Mouse (Mus musculus) CH12.LX (cell line): ENCODE results near the gene Prkn. TPM values are rescaled to one million over a fixed set of nuclear protein-coding genes. Genes with fewer than 3 reads are reported as not detected.

ENCODE experiments used
- DNase-seq: peaks from one replicate; pipeline ENCODE4 v3.0.0-alpha.2; 2013; ENCODE audit errors: extremely low read depth
- H3K27ac ChIP-seq: 2 replicates; pipeline ENCODE4 v1.5.1; 2012; ENCODE audit warnings: low read depth, mild to moderate bottlenecking, control low read depth, moderate library complexity; ENCODE audit not compliant: insufficient read depth
- H3K27me3 ChIP-seq: replicated peaks from 2 replicates; pipeline ENCODE3; 2012; ENCODE audit warnings: inconsistent platforms
- H3K36me3 ChIP-seq, 2 experiments: replicated peaks in 1 of 2; 2 replicates each; pipeline versions ENCODE3 to v1.6.1; 2012; ENCODE audit warnings: inconsistent platforms in 1 of 2, low read length in 1 of 2, mild to moderate bottlenecking in 1 of 2, mixed read lengths in 1 of 2, moderate library complexity in 1 of 2; ENCODE audit not compliant: control insufficient read depth in 1 of 2, insufficient read depth in 1 of 2
- H3K4me1 ChIP-seq, 2 experiments: 2 replicates each; pipeline ENCODE4 v1.6.1; 2012; ENCODE audit warnings: inconsistent platforms in 1 of 2, moderate library complexity in 1 of 2; ENCODE audit not compliant: insufficient read depth in 2 of 2, control insufficient read depth in 1 of 2
- H3K4me2 ChIP-seq: 2 replicates; pipeline ENCODE4 v1.6.1; 2012; ENCODE audit warnings: low read depth, mild to moderate bottlenecking, control low read depth; ENCODE audit not compliant: poor library complexity, insufficient read depth, severe bottlenecking
- H3K4me3 ChIP-seq, 3 experiments: fragments of 150-350 bp in 1 of 3; sonication (generic) in 1 of 3; replicated peaks in 1 of 3; 2 replicates each; pipeline versions ENCODE3 to v1.5.1; 2011 to 2012; ENCODE audit warnings: low read depth in 2 of 3, low read length in 2 of 3, mild to moderate bottlenecking in 2 of 3, moderate library complexity in 2 of 3, control low read depth in 1 of 3, improper control_type of control experiment in 1 of 3, inconsistent platforms in 1 of 3, mixed read lengths in 1 of 3; ENCODE audit not compliant: poor library complexity in 1 of 3
- H3K79me2 ChIP-seq: replicated peaks from 2 replicates; pipeline ENCODE4 v1.6.1; 2012; ENCODE audit warnings: mild to moderate bottlenecking, moderate library complexity; ENCODE audit not compliant: control insufficient read depth, poor library complexity, insufficient read depth, severe bottlenecking; ENCODE audit errors: extremely low read depth
- H3K9ac ChIP-seq: 2 replicates; pipeline ENCODE4 v1.6.1; 2012; ENCODE audit warnings: low read depth, mild to moderate bottlenecking, control low read depth, moderate library complexity; ENCODE audit not compliant: insufficient read depth
- H3K9me3 ChIP-seq: replicated peaks from 2 replicates; pipeline ENCODE3; 2012; ENCODE audit warnings: low read length, inconsistent platforms, mixed read lengths
- BHLHE40 ChIP-seq: IDR thresholded peaks from 2 replicates; pipeline ENCODE4 v1.6.1; 2011; ENCODE audit warnings: mild to moderate bottlenecking, low read depth, low read length, improper control_type of control experiment
- CHD1 ChIP-seq: IDR thresholded peaks from 2 replicates; pipeline ENCODE4 v1.6.1; 2012; ENCODE audit warnings: low read depth, low read length, improper control_type of control experiment, inconsistent platforms
- CTCF ChIP-seq, 2 experiments: IDR thresholded peaks in 1 of 2; conservative IDR thresholded peaks in 1 of 2; 2 replicates each; pipeline ENCODE4 v1.5.1; 2011 to 2012; ENCODE audit warnings: low read depth in 2 of 2, low read length in 2 of 2, improper control_type of control experiment in 1 of 2, inconsistent platforms in 1 of 2, mild to moderate bottlenecking in 1 of 2, moderate library complexity in 1 of 2
- ELF1 ChIP-seq: IDR thresholded peaks from 2 replicates; pipeline ENCODE4 v1.6.1; 2014; ENCODE audit warnings: low read depth, mild to moderate bottlenecking, inconsistent platforms, low read length, improper control_type of control experiment
- ETS1 ChIP-seq: conservative IDR thresholded peaks from 2 replicates; pipeline ENCODE4 v1.6.1; 2012; ENCODE audit warnings: low read depth, mild to moderate bottlenecking, inconsistent platforms, low read length, improper control_type of control experiment, moderate library complexity
- GABPA ChIP-seq: IDR thresholded peaks from 2 replicates; pipeline ENCODE4 v1.6.1; 2012; ENCODE audit warnings: low read depth, low read length, improper control_type of control experiment, inconsistent platforms; ENCODE audit not compliant: insufficient replicate concordance
- IRF4 ChIP-seq: IDR thresholded peaks from 2 replicates; pipeline ENCODE4 v1.6.1; 2014; ENCODE audit warnings: low read depth, mild to moderate bottlenecking, inconsistent platforms, low read length, improper control_type of control experiment
- JUND ChIP-seq: conservative IDR thresholded peaks from 2 replicates; pipeline ENCODE4 v1.6.1; 2011; ENCODE audit warnings: low read depth, low read length, improper control_type of control experiment
- MAFK ChIP-seq: IDR thresholded peaks from 2 replicates; pipeline ENCODE4 v1.6.1; 2011; ENCODE audit warnings: low read length, improper control_type of control experiment; ENCODE audit not compliant: insufficient replicate concordance
- MXI1 ChIP-seq: IDR thresholded peaks from 2 replicates; pipeline ENCODE4 v1.6.1; 2011; ENCODE audit warnings: mild to moderate bottlenecking, low read depth, low read length, improper control_type of control experiment
- MYC ChIP-seq: IDR thresholded peaks from 2 replicates; pipeline ENCODE4 v1.6.1; 2011; ENCODE audit warnings: low read depth, mild to moderate bottlenecking, improper control_type of control experiment, low read length
- NELFE ChIP-seq: IDR thresholded peaks from 2 replicates; pipeline ENCODE4 v1.6.1; 2011; ENCODE audit warnings: low read depth, low read length, improper control_type of control experiment
- PAX5 ChIP-seq: IDR thresholded peaks from 2 replicates; pipeline ENCODE4 v1.6.1; 2012; ENCODE audit warnings: low read length, inconsistent platforms, mixed read lengths
- RCOR1 ChIP-seq: conservative IDR thresholded peaks from 2 replicates; pipeline ENCODE4 v1.6.1; 2012; ENCODE audit warnings: low read depth, mild to moderate bottlenecking, inconsistent platforms, low read length, improper control_type of control experiment
- SIN3A ChIP-seq: IDR thresholded peaks from 2 replicates; pipeline ENCODE4 v1.6.1; 2012; ENCODE audit warnings: low read length, improper control_type of control experiment, inconsistent platforms
- SMC3 ChIP-seq: IDR thresholded peaks from 2 replicates; pipeline ENCODE4 v1.6.1; 2011; ENCODE audit warnings: low read depth, low read length, improper control_type of control experiment
- UBTF ChIP-seq: IDR thresholded peaks from 2 replicates; pipeline ENCODE4 v1.6.1; 2012; ENCODE audit warnings: low read depth, mild to moderate bottlenecking, inconsistent platforms, low read length, improper control_type of control experiment, moderate library complexity
- USF1 ChIP-seq: IDR thresholded peaks from 2 replicates; pipeline ENCODE4 v1.6.1; 2014; ENCODE audit warnings: low read depth, mild to moderate bottlenecking, inconsistent platforms, low read length, improper control_type of control experiment
- ZC3H11A ChIP-seq: IDR thresholded peaks from 2 replicates; pipeline ENCODE4 v1.6.1; 2012; ENCODE audit warnings: low read depth, mild to moderate bottlenecking, inconsistent platforms, low read length, improper control_type of control experiment
- ZNF384 ChIP-seq: IDR thresholded peaks from 2 replicates; pipeline ENCODE4 v1.6.1; 2012; ENCODE audit warnings: low read depth, low read length, improper control_type of control experiment, inconsistent platforms
- dilution Hi-C: fragments of 300-500 bp; cut with MboI; formaldehyde crosslinking; loops from 2 replicates; pipeline ENCODE4 v1.14.3; 2020; ENCODE audit warnings: low sequenced_read_pairs; ENCODE audit not compliant: extremely low pct_unique_long_range_greater_than_20kb, extremely low pct_ligation_motif_present
- in situ Hi-C: fragments of 300-500 bp; cut with MboI; formaldehyde crosslinking; loops from 3 replicates; pipeline ENCODE4 v1.14.3; 2019; ENCODE audit warnings: low sequenced_read_pairs, low pct_ligation_motif_present, low pct_unique_long_range_greater_than_20kb, mixed read lengths
- polyA plus RNA-seq: library from polyadenylated mRNA; unstranded; fragments of >175 nt; gene quantifications from 2 replicates; pipeline ENCODE4 v1.2.1, GENCODE M21; 2012; ENCODE audit warnings: low read depth; ENCODE audit not compliant: insufficient read length
- total RNA-seq, 2 experiments: library from RNA; depleted of rRNA; stranded (reverse); fragments of 300-350 nt in 1 of 2; fragments of >200 nt in 1 of 2; gene quantifications; 2 replicates each; pipeline ENCODE4 v1.2.3; 2012 to 2014

The Prkn gene
- total and polyA plus RNA-seq, 3 experiments: 0.08 TPM; not detected in 2

- no peak overlapping the region for H3K9ac ChIP-seq
- in situ Hi-C loops: no loop called here
- no peak for DNase-seq
- no peak for TF ChIP-seq IRF4
- no peak for TF ChIP-seq PAX5
- TF ChIP-seq NELFE: no peak
- no peak for TF ChIP-seq CTCF (conservative IDR thresholded peaks at IDR 0.05 in 1 of 2, IDR thresholded peaks at IDR 0.05 in 1 of 2; ENCODE audit: low read depth in 2 of 2, low read length in 2 of 2)
- TF ChIP-seq RCOR1: no peak
- TF ChIP-seq USF1: no peak
- TF ChIP-seq MYC: no peak
- TF ChIP-seq MAFK: no peak
- TF ChIP-seq, all 38 proteins: peak for 0
- peaks cover 0 to 9% of the 10 kb centered on the region in 2 experiments; a peak in 2 of 4 replicates for H3K4me1 ChIP-seq
- H3K36me3 ChIP-seq: no peaks in the 10 kb centered on the region
- H3K27ac ChIP-seq: no peak overlapping the region
- H3K4me3 ChIP-seq: no peak overlapping the region
- H3K79me2 ChIP-seq: no peaks in the 10 kb centered on the region
- dilution Hi-C loops: no loop called here
- no peaks in the 10 kb centered on the region for H3K9me3 ChIP-seq
- no peak overlapping the region for H3K4me2 ChIP-seq
- H3K27me3 ChIP-seq: no peaks in the 10 kb centered on the region
These were observed 794.9 kb downstream of the Prkn start for GRCm38 (mm10) chr17:11635121-11635520.

DNA sequence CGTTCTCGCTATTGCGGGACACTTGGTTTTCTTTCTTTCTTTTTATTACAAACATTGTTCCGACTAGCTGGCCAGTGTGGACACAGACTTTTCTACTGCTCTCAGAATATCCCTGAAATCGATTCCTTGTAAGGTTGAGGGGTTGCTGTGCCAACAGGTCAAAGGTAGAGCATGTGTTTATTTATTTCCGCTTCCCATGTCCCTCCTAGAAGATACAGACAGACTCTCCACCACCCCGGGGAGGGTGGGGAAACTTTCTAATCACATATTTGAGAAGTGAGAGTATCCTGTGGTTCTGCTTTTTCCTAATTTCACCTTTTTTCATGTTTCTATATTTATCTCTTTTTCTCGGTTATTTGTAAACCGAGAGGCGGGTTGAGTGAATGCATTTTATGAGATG, 797.5 kb downstream of the Prkn start:
- DNase-seq: peak; percentile 13
- no peak overlapping the region for H3K4me3 ChIP-seq
- no peak overlapping the region for H3K9ac ChIP-seq
- H3K36me3 ChIP-seq: no peaks in the 10 kb centered on the region
- TF ChIP-seq ELF1: no peak
- peak; percentile 19; the same call in 1 of the 2 replicates for TF ChIP-seq ZNF384
- TF ChIP-seq ZC3H11A: no peak
- TF ChIP-seq GABPA: no peak
- TF ChIP-seq SIN3A: no peak
- no peak for TF ChIP-seq SMC3
- H3K4me2 ChIP-seq: peak overlapping the region; percentile 49; the same call in 1 of the 2 replicates
- no peaks in the 10 kb centered on the region for H3K9me3 ChIP-seq
- no peaks in the 10 kb centered on the region for H3K27me3 ChIP-seq
- peaks cover 0 to 9% of the 10 kb centered on the region in 2 experiments; a peak in 2 of 4 replicates for H3K4me1 ChIP-seq
- H3K27ac ChIP-seq: no peak overlapping the region
- in situ Hi-C loops (no loop called here), dilution Hi-C loops (no loop called here)
- H3K79me2 ChIP-seq: no peaks in the 10 kb centered on the region

- Histone ChIP-seq H3K27me3 (no peaks in the 10 kb centered on the region), H3K27ac (no peak overlapping the region), H3K79me2 (no peaks in the 10 kb centered on the region)
- dilution Hi-C loops: no loop called here
- TF ChIP-seq MXI1 (no peak), SIN3A (no peak), PAX5 (no peak), CHD1 (no peak), JUND (no peak), UBTF (no peak), BHLHE40 (no peak), ETS1 (no peak)
- TF ChIP-seq, all 38 proteins: peak for 0
- no peaks in the 10 kb centered on the region for H3K36me3 ChIP-seq
- peaks cover 0 to 9% of the 10 kb centered on the region in 2 experiments; a peak in 2 of 4 replicates for H3K4me1 ChIP-seq
- no peak overlapping the region for H3K4me2 ChIP-seq
- H3K9ac ChIP-seq: no peak overlapping the region
- no peaks in the 10 kb centered on the region for H3K9me3 ChIP-seq
- H3K4me3 ChIP-seq: no peak overlapping the region
- in situ Hi-C loops: no loop called here
- no peak for DNase-seq
These were observed 798.3 kb downstream of the Prkn start for GRCm38 (mm10) chr17:11638451-11638850.
